Mouse (Mus musculus) heart, adult 11 months (tissue): Measurements from ENCODE around the gene 9230112D13Rik.

Experiments used
- DNase-seq: peaks from one replicate; pipeline ENCODE4 v3.0.0; 2022

The 9230112D13Rik gene

GRCm38 (mm10) chr14:34540685-34541162, 18.1 kb upstream of the 9230112D13Rik start:
- DNase-seq: peak; percentile 98

GRCm38 (mm10) chr14:34535883-34536282, 13.3 kb upstream of the 9230112D13Rik start:
- peak; percentile 66 for DNase-seq

DNA sequence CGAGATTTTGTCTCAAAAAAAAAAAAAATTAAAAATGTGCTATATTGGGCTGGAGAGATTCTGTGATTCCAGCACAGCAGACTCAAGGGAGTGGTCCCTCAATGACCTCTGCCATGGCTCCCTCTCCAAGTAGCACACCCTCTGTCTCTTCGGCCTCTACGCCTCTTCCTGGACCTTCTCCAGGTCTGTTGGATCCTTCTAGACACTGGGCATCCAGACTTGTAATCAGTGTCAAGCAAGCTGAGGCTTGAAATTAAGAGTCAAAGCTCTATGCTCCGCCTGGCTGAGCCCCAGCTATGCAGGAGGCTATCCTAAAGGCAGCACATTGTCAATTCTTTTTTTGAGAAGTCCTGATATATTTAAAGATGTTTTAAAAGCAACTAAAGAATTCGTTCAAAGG, 10.9 kb upstream of the 9230112D13Rik start:
- DNase-seq: peak; percentile 85

DNA sequence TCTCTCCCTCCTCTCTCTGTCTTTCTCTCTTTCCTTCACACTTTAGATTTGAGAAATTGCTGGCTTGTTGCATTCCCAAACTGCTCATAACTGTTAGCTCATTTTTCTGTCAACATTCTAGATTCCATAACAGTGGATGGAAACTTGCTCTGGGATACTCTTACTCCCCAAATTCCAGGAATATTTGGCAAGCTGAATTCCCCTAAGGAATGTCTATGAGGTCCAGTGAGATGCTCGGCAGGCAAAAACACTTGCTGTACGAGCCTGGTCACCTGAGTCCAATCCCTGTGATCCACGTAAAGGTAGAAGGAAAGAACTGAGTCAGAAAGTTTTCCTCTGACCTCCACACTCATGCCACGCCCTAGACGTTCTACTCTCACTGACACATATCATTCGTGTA, 9.9 kb upstream of the 9230112D13Rik start:
- DNase-seq: peak; percentile 88

GRCm38 (mm10) chr14:34528804-34529203, 6.2 kb upstream of the 9230112D13Rik start:
- peak; percentile 95 for DNase-seq

DNA sequence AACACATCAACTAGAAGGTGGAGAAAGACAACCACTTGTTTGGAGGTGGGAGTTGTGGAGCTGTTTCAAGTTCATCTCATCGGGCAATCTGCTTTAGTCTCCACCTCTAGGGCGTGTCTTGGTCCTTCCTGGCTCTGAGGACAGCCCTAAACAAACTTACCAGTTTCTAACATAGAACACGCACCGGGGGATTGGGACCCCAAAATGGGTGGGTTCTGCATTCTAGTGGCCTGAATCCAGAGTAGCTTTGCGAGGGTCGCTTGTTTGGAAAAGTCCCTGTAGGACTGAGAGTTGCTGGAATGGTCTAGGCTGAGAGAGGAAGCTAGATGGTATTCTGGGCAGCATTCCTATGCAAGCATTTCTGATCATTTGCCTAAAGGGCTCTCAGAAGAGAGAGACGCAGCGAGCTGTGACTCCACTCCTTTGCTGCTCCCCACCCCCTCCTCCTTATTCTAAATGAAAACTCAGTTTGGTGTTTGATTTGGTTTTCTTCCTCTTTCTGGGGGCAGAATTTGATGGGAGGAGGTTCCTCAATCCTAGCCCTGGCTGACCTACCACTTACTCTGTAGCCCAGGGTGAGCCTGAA, 4.5 kb downstream of the 9230112D13Rik start:
- DNase-seq: peak; percentile 80

- DNase-seq: no peak
Observed at GRCm38 (mm10) chr14:34516960-34517577, 5.5 kb downstream of the 9230112D13Rik start.

GRCm38 (mm10) chr14:34515860-34516259, 6.7 kb downstream of the 9230112D13Rik start:
- peak; percentile 62 for DNase-seq

DNA sequence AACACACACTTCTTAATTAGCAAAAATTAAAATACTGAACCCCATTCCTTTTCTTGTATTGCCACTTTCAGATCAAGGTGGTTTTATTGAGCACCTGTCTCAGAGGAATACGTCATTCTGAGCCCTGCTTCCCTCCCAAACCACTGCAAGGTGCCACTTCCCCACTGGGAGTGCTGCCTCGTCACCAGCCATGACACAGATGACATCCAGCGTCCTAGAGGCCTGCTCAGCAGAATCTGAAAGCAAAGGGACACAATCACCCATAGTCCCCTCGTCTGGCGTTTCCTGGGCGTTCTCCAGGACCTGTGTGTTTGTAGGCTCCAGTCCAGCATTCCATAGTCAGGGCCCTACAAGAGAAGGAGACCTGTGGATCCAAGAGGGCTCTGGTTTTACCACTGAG, 8.5 kb downstream of the 9230112D13Rik start:
- peak; percentile 96 for DNase-seq

DNA sequence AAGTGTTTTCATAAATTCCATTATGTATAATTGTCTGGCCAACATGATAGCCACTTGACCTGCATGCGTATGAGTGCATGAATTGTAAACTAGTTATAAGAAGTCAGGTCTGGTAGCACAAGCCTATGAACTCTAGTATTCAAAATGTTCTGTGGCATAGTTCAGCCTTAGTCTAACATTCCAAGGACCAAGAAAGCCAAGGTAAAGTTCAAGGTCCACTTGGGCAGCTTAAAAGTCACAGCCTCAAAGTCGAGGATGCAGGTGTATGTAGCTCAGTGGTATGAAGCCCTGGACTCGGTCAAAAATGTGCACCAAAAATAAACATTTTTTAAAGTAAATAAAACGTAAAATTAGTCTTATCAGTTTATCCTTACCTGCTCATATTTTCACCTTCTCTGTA, 10.0 kb downstream of the 9230112D13Rik start:
- no peak for DNase-seq

DNA sequence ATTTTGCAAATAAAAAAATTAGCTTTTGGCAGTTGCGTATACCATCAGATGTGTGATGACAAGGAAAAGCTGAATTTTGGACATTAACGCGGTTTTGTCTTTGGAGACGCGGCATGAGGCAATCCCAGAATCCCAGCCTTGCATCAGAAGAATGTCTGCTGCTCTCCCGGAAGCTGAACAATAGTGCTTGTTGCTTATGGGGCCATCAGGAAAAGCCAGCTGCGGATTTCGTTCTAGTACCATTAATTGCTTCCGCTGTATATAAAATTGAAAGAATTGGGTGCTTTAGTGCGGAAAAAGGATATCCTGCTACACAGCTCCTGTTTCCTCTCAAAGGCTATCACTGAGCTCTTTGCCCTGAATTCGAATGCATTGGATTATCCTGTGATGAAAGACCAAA, 10.7 kb downstream of the 9230112D13Rik start:
- no peak for DNase-seq

GRCm38 (mm10) chr14:34508842-34509439, 13.7 kb downstream of the 9230112D13Rik start:
- peak; percentile 74 for DNase-seq

DNA sequence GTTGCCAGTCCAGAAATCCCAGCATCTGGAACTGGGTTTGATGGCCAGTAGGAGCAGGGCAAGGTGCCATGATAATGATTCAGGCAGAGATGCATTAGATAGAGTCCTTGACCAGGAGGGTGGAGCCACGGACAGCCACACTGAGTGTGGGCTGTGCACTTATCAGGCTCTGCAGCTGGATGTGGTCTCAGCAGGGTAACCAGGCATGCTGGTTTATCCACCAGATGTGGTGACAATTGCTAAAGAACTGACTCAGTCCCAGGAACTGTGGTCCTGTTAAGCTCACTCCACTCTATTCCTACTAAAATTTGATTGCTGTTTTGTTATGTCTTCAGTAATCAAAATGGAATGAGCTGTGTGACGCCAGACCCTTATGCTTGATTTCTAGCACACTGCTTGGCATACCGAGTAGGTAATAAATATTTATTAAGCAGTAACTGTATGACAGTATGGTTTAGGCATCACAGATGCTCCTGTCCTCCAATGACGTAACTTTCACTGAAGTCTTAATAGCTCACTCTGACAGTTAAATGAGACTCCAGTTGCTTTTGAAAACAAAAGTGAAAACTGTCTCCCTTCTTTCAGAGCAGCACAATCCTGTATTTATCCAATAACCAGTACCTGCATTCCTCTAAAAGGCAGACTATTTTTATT, 14.3 kb downstream of the 9230112D13Rik start:
- peak; percentile 87 for DNase-seq

DNA sequence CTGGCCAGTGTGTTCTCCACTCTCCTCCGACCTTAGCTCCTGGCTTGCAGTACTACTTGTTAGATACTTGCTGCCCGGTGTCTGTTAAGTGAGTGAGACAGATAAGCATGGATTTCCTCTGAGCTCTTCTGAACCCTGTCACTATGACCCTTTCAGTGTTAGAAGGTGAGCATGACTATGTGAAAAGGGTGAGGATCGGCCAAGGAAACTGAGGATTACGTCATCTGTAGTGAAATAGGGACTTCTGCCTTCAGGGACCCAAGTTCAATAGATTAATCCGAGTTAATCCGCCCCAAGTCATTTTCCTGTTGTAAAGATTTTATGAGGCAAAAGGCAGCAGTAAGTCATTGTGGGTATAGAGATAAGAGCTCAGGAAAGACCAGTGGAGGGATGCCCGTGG, 17.3 kb downstream of the 9230112D13Rik start:
- DNase-seq: peak; percentile 77

GRCm38 (mm10) chr14:34504377-34504776, 18.2 kb downstream of the 9230112D13Rik start:
- peak; percentile 88 for DNase-seq

GRCm38 (mm10) chr14:34503759-34504158, 18.8 kb downstream of the 9230112D13Rik start:
- peak; percentile 33 for DNase-seq

DNA sequence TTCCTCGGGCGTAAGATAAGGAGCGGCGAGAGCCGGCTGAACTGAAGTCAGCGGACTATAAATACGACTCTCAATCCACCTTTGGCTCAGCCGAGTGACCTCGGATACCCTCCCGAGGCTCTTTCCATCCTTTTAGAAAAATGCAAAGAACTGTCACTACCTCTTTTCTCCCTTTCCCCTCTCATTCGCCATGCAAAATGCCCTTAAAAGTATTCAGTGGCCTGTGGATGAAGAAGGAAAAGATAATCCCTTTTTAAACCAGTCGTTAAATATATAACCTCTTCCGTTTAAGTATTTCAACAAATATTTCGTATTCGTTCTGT, 19.3 kb downstream of the 9230112D13Rik start, which contains the start of gene Bmpr1a:
TSS of gene Bmpr1a (minus strand) at position 17 of the 323 bp plus-strand sequence.
- DNase-seq: no peak

- DNase-seq: peak; percentile 99
Observed at GRCm38 (mm10) chr14:34502475-34503324, 19.9 kb downstream of the 9230112D13Rik start.

GRCm38 (mm10) chr14:34501804-34502474, 20.7 kb downstream of the 9230112D13Rik start:
- no peak for DNase-seq

- no peak for DNase-seq
Observed at GRCm38 (mm10) chr14:34501447-34501803, 21.2 kb downstream of the 9230112D13Rik start.

- DNase-seq: peak; percentile 58
Observed at GRCm38 (mm10) chr14:34500309-34500708, 22.3 kb downstream of the 9230112D13Rik start.

- DNase-seq: no peak
Observed at GRCm38 (mm10) chr14:34499664-34500063, 22.9 kb downstream of the 9230112D13Rik start.
